Mouse (Mus musculus) left cerebral cortex, adult 18-20 months (tissue): ENCODE measurements around the gene Grik3. TPM values are rescaled to one million over a fixed set of nuclear protein-coding genes. Genes with fewer than 3 reads are reported as not detected.

Source experiments
- DNase-seq, 2 experiments: peaks; one replicate each; pipeline ENCODE4 v3.0.0; 2021 to 2022; ENCODE audit warnings: low spot score in 2 of 2, mixed read lengths in 1 of 2
- total RNA-seq, 2 experiments: library from RNA; stranded (reverse); gene quantifications; 2 replicates each; pipeline ENCODE4 v1.2.3; 2021

Gene Grik3
- total RNA-seq, 2 experiments from 2014 or later: 38.8 to 47.6 TPM

- DNase-seq: peak in 1 of 2 experiments; percentile 35
These were observed 1.1 kb downstream of the Grik3 start for GRCm38 (mm10) chr4:125491505-125492121.

- no peak for DNase-seq
These were observed 1.6 kb downstream of the Grik3 start for GRCm38 (mm10) chr4:125492122-125492505.

- DNase-seq: no peak
These were observed 2.2 kb downstream of the Grik3 start for GRCm38 (mm10) chr4:125492706-125493105.

- no peak for DNase-seq
These were observed 2.6 kb downstream of the Grik3 start for GRCm38 (mm10) chr4:125493124-125493523.

GRCm38 (mm10) chr4:125495477-125495876 is 5.0 kb downstream of the Grik3 start:
- no peak for DNase-seq

GRCm38 (mm10) chr4:125497001-125497400 is 6.5 kb downstream of the Grik3 start:
- no peak for DNase-seq

GRCm38 (mm10) chr4:125497471-125497870 is 7.0 kb downstream of the Grik3 start:
- DNase-seq: no peak

GRCm38 (mm10) chr4:125498866-125499265 is 8.4 kb downstream of the Grik3 start:
- no peak for DNase-seq

- no peak for DNase-seq
These were observed 12.4 kb downstream of the Grik3 start for GRCm38 (mm10) chr4:125502861-125503260.

- DNase-seq: no peak
These were observed 21.9 kb downstream of the Grik3 start for GRCm38 (mm10) chr4:125512434-125512833.

- DNase-seq: no peak
These were observed 25.1 kb downstream of the Grik3 start for GRCm38 (mm10) chr4:125515646-125516045.

- no peak for DNase-seq
These were observed 26.1 kb downstream of the Grik3 start for GRCm38 (mm10) chr4:125516612-125517011.

GRCm38 (mm10) chr4:125518861-125519260 is 28.4 kb downstream of the Grik3 start:
- DNase-seq: no peak

- no peak for DNase-seq
These were observed 32.4 kb downstream of the Grik3 start for GRCm38 (mm10) chr4:125522931-125523330.

- DNase-seq: no peak
These were observed 34.8 kb downstream of the Grik3 start for GRCm38 (mm10) chr4:125525266-125525665.

- no peak for DNase-seq
These were observed 35.9 kb downstream of the Grik3 start for GRCm38 (mm10) chr4:125526425-125526824.

GRCm38 (mm10) chr4:125533965-125534364 is 43.5 kb downstream of the Grik3 start:
- DNase-seq: no peak

GRCm38 (mm10) chr4:125534449-125534848 is 43.9 kb downstream of the Grik3 start:
- DNase-seq: no peak

GRCm38 (mm10) chr4:125534991-125535401 is 44.5 kb downstream of the Grik3 start:
- no peak for DNase-seq

GRCm38 (mm10) chr4:125535465-125535864 is 45.0 kb downstream of the Grik3 start:
- no peak for DNase-seq

- no peak for DNase-seq
These were observed 45.5 kb downstream of the Grik3 start for GRCm38 (mm10) chr4:125535977-125536376.

- no peak for DNase-seq
These were observed 47.9 kb downstream of the Grik3 start for GRCm38 (mm10) chr4:125538301-125538965.

- DNase-seq: no peak
These were observed 49.1 kb downstream of the Grik3 start for GRCm38 (mm10) chr4:125539617-125540016.
